Mouse (Mus musculus) bone marrow macrophage, adult 2 months (primary cell): ENCODE measurements around the gene Ebp. TPM values are rescaled to one million over a fixed set of nuclear protein-coding genes. Genes with fewer than 3 reads are reported as not detected.

Experiments used
- H3K27ac ChIP-seq: 2 replicates; pipeline ENCODE4 v1.5.1; 2012; ENCODE audit warnings: low read depth, low read length; ENCODE audit not compliant: insufficient read depth
- H3K4me1 ChIP-seq: 2 replicates; pipeline ENCODE4 v1.6.1; 2012; ENCODE audit warnings: low read length; ENCODE audit not compliant: control insufficient read depth, insufficient read depth
- H3K4me3 ChIP-seq: 2 replicates; pipeline ENCODE4 v1.5.1; 2012; ENCODE audit warnings: mild to moderate bottlenecking, low read length, moderate library complexity; ENCODE audit not compliant: insufficient read depth
- CTCF ChIP-seq: IDR thresholded peaks from 2 replicates; pipeline ENCODE4 v1.5.1; 2012; ENCODE audit warnings: low read depth, mild to moderate bottlenecking, low read length, moderate library complexity
- POLR2A ChIP-seq: IDR thresholded peaks from 2 replicates; pipeline ENCODE4 v1.6.1; 2012; ENCODE audit warnings: mild to moderate bottlenecking, low read depth, low read length, borderline replicate concordance
- polyA plus RNA-seq: library from polyadenylated mRNA; stranded (reverse); fragments of >200 nt; gene quantifications from 2 replicates; pipeline ENCODE4 v1.2.4, GENCODE M21; 2012; ENCODE audit not compliant: missing spikeins, insufficient read depth, insufficient read length

The Ebp gene
- polyA plus RNA-seq, 1 experiment: 70.9 TPM

- no peak overlapping the region for H3K27ac ChIP-seq
Measured at GRCm38 (mm10) chrX:8164471-8164870, 28.8 kb downstream of the Ebp start.

DNA sequence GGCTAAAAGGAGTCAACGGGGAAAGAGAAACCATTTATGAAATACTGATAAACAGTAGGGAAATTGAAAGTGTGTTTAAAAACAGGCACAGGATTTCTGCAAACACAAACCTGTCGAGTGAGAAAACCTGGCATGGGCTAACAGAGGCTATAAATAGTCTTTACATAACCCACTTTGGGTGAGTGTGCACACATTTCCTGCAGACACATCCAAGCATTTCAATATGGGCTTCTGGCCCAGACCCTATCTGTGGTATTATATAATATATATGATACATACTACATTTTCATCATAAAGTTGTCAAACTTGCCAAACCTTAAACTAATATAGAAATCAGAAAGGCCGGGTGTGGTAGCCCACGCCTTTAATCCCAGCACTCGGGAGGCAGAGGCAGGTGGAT lies 30.2 kb downstream of the Ebp start:
- TF ChIP-seq CTCF: no peak
- TF ChIP-seq POLR2A: no peak
- peaks cover 11% of the 10 kb centered on the region for H3K4me1 ChIP-seq
- H3K4me3 ChIP-seq: no peak overlapping the region
- no peak overlapping the region for H3K27ac ChIP-seq

More at GRCm38 (mm10) chrX:8164471-8164870, 28.8 kb downstream of the Ebp start:
- TF ChIP-seq CTCF (no peak), POLR2A (no peak)
- H3K4me1 ChIP-seq: peaks cover 17% of the 10 kb centered on the region
- H3K4me3 ChIP-seq: no peak overlapping the region

- Histone ChIP-seq H3K27ac (peak within 1 kb of the TSS; percentile 98), H3K4me1 (no peaks in the 10 kb centered on the region; the same call in 1 of the 2 replicates), H3K4me3 (peak within 1 kb of the TSS; percentile 92)
- TF ChIP-seq CTCF: no peak
- no peak for TF ChIP-seq POLR2A
Measured at GRCm38 (mm10) chrX:8145153-8145991, 47.9 kb downstream of the Ebp start, which contains the start of gene Rbm3. Gene Rbm3, minus strand, starts transcription at chrX:8145880.

DNA sequence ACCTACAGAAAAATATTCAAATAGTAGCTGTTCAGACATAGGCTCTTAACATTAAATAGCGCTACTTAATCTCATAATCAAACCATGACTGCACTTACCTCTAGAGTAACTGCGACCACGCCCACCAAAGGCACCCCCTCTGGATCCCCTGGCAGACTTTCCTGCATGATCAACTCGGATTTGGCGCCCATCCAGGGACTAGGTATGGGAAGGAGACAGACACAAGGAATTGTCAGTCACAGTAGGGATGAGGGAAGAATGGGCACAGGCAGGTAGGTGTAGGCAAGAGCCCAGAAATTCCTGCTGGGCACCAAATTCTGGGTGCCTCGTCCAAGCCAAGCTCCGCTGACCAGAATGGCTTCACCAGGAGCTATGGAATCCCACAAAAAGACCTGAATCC lies 49.6 kb downstream of the Ebp start:
- TF ChIP-seq POLR2A: no peak
- TF ChIP-seq CTCF: no peak
- Histone ChIP-seq H3K4me1 (no peaks in the 10 kb centered on the region; the same call in 1 of the 2 replicates), H3K4me3 (peak overlapping the region; percentile 92), H3K27ac (no peak overlapping the region)

- no peaks in the 10 kb centered on the region; the same call in 1 of the 2 replicates for H3K4me1 ChIP-seq
- H3K4me3 ChIP-seq: no peak overlapping the region
- no peak overlapping the region for H3K27ac ChIP-seq
- no peak for TF ChIP-seq POLR2A
- TF ChIP-seq CTCF: no peak
Measured at GRCm38 (mm10) chrX:8142948-8143347, 50.4 kb downstream of the Ebp start.

GRCm38 (mm10) chrX:8141058-8141457 lies 52.3 kb downstream of the Ebp start:
- H3K4me3 ChIP-seq: no peak overlapping the region
- TF ChIP-seq POLR2A (no peak), CTCF (no peak)
- H3K27ac ChIP-seq: no peak overlapping the region
- peaks cover 4% of the 10 kb centered on the region for H3K4me1 ChIP-seq

- Histone ChIP-seq H3K27ac (no peak overlapping the region), H3K4me1 (peaks cover 7% of the 10 kb centered on the region), H3K4me3 (no peak overlapping the region)
- TF ChIP-seq CTCF (no peak), POLR2A (no peak)
Measured at GRCm38 (mm10) chrX:8140446-8140845, 52.9 kb downstream of the Ebp start.

DNA sequence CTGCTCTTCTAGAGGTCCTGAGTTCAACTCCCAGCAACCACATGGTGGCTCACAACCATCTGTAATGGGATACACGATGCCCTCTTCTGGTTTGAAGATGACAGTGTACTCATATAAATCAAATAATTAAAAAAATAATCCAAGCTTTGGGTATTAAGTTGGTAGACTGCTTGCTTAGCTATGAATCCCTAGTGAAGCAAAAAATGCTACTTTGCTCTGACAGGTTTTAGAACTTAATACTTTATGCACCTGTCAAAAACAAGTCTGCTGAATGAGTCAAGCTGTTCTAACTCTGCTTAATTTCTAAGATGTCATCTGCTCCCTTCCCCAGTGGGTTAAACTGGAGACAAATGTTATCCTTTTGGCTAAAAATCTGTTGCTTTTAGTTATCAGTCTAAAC lies 53.8 kb downstream of the Ebp start:
- Histone ChIP-seq H3K4me3 (no peak overlapping the region), H3K4me1 (peaks cover 7% of the 10 kb centered on the region), H3K27ac (no peak overlapping the region)
- TF ChIP-seq POLR2A (no peak), CTCF (no peak)

- Histone ChIP-seq H3K27ac (0 out of 2 replicates have a peak overlapping the region, but pooled peaks have one; percentile 2), H3K4me1 (peaks cover 7% of the 10 kb centered on the region), H3K4me3 (no peak overlapping the region)
- no peak for TF ChIP-seq CTCF
- TF ChIP-seq POLR2A: no peak
Measured at GRCm38 (mm10) chrX:8135886-8136285, 57.4 kb downstream of the Ebp start.

Other genes starting within 250 kb of the Ebp start
- gene Hdac6, start 245.6 kb downstream of the Ebp start, polyA plus RNA-seq: 16.0 and 16.9 TPM in 2 replicates
- not detected in 2 replicates for gene Gata1, start 215.4 kb downstream of the Ebp start, polyA plus RNA-seq
- not detected in 2 replicates for gene Glod5, start 175.0 kb downstream of the Ebp start, polyA plus RNA-seq
- gene Suv39h1, start 118.8 kb downstream of the Ebp start, polyA plus RNA-seq: 23.6 and 27.3 TPM in 2 replicates
- gene Was, start 103.0 kb downstream of the Ebp start, polyA plus RNA-seq: 82.7 and 86.3 TPM in 2 replicates
- 59.1 and 61.3 TPM in 2 replicates for gene Wdr13, start 60.6 kb downstream of the Ebp start, polyA plus RNA-seq
- 290 and 322 TPM in 2 replicates for gene Rbm3, start 47.6 kb downstream of the Ebp start, polyA plus RNA-seq
- 5.9 and 6.4 TPM in 2 replicates for gene Tbc1d25, start 17.3 kb downstream of the Ebp start, polyA plus RNA-seq
- gene Porcn, start 13.0 kb upstream of the Ebp start, polyA plus RNA-seq: 5.5 and 6.9 TPM in 2 replicates
- 10.5 and 13.8 TPM in 2 replicates for gene Ftsj1, start 58.9 kb upstream of the Ebp start, polyA plus RNA-seq
- gene Slc38a5, start 77.6 kb upstream of the Ebp start, polyA plus RNA-seq: not detected in 2 replicates
- not detected in 2 replicates for gene Ssxb10, start 133.9 kb upstream of the Ebp start, polyA plus RNA-seq
- not detected in 2 replicates for gene Ssxb9, start 173.5 kb upstream of the Ebp start, polyA plus RNA-seq
- not detected in 2 replicates for gene Ssxb1, start 219.8 kb upstream of the Ebp start, polyA plus RNA-seq